In genomic region chr2:52580697-52581096, GRCm38 (mm10) we compare ENCODE assay signal across 13 mouse cellular contexts.
DNase-seq lines count a peak whose midpoint lies in the region; ATAC-seq lines count a peak whose summit lies in the region.
"Had no signal": no experiment of that assay in that cellular context is flagged by ENCODE, and none has a peak within 500 bp of the region (broad histone marks: within the 10 kb centered on the region; RNA-seq: fewer than 3 reads in every experiment).

No protein-coding gene starts in this region.

- 50% methylated on average over 5 of the region's 5 CpGs for WGBS in embryonic facial prominence, embryonic 15.5 days

- H3K4me2 ChIP-seq in embryonic facial prominence, embryonic 15.5 days (replicated peaks): no peak overlapping the region

- no peak overlapping the region for H3K4me3 ChIP-seq in embryonic facial prominence, embryonic 15.5 days (replicated peaks)
- H3K4me3 ChIP-seq: hindbrain, embryonic 10.5 days; megakaryocyte, embryonic 14.5 days had no signal

- peaks cover 20% of the 10 kb centered on the region; the same call in 1 of the 2 replicates for H3K4me1 ChIP-seq in embryonic facial prominence, embryonic 15.5 days
- H3K4me1 ChIP-seq: hindbrain, embryonic 10.5 days had no signal

- no peak overlapping the region for H3K9ac ChIP-seq in embryonic facial prominence, embryonic 15.5 days

- H3K27me3 ChIP-seq in embryonic facial prominence, embryonic 15.5 days: no peaks in the 10 kb centered on the region
- H3K27me3 ChIP-seq: megakaryocyte, embryonic 14.5 days had no signal

- no peaks in the 10 kb centered on the region for H3K9me3 ChIP-seq in embryonic facial prominence, embryonic 15.5 days (replicated peaks)
- H3K9me3 ChIP-seq: hindbrain, embryonic 10.5 days had no signal

- peak overlapping the region; percentile 74 for H3K27ac ChIP-seq in embryonic facial prominence, embryonic 15.5 days (replicated peaks)
- H3K27ac ChIP-seq: hindbrain, embryonic 10.5 days had no signal

- ATAC-seq in embryonic facial prominence, embryonic 15.5 days (ENCODE audit: insufficient number of reproducible peaks, low FRiP score, low TSS enrichment, low read depth): no peak

- DNase-seq in adrenal gland, adult 2 months: peak; percentile 41
- DNase-seq in adrenal gland, postnatal 25 days: no peak
- peak; percentile 49 for DNase-seq in kidney, adult 18-20 months
- peak; percentile 49 for DNase-seq in lung, postnatal 10 days
- DNase-seq in left cerebral cortex, adult 8-10 months (ENCODE audit: low spot score in 2 of 2): no peak
- no peak for DNase-seq in layer of hippocampus, adult 9-11 months
- DNase-seq in embryo, embryonic 10 days (ENCODE audit: low spot score): no peak
- DNase-seq: embryo, embryonic 11 days; left cerebral cortex, postnatal 4 days; spleen, adult 18-20 months had no signal

- H3K36me3 ChIP-seq in embryonic facial prominence, embryonic 15.5 days: no peaks in the 10 kb centered on the region
- H3K36me3 ChIP-seq: hindbrain, embryonic 10.5 days had no signal

Comparison
In these comparisons a context has a peak if more than half of its experiments do, and no peak if none do; other contexts are left out.
1. DNase-seq: peak in adrenal gland, adult 2 months (single experiment), kidney, adult 18-20 months (single experiment) and lung, postnatal 10 days (single experiment); none in adrenal gland, postnatal 25 days (single experiment), left cerebral cortex, adult 8-10 months (0 of 2), layer of hippocampus, adult 9-11 months (single experiment) and embryo, embryonic 10 days (single experiment).